Mouse (Mus musculus) A20 (cell line): Measurements from ENCODE around the gene Olfr765.
"Not testable (repeated sequence)": the region's sequence is repeated elsewhere in the genome, so short reads cannot be mapped to it uniquely, and the experiment has no call there.

Experiments
- DNase-seq: peaks from one replicate; pipeline ENCODE4 v3.0.0-alpha.2; 2011; ENCODE audit warnings: low read depth, low spot score

Gene Olfr765

DNA sequence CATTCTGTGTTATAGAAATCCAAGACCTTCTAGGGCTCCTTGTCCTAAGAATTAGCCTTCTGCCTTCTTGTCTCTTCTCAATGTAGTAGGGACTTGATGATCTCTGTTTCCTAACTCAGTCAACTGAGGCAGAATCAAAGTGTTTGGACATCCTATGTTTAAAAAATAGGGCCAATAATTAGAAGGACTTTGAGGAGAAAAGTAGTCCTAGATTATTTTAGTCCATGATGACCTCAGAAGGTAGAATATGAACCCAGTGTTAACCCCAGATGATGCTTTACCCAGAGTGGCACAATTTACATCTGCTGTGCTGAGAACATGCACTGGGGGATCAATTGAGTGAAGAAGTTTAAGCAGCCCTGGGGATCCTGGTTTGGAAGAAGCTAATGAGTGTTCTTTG, at the start of gene Olfr765:
Gene Olfr765 (minus strand): TSS at position 101 of the 400 bp plus-strand sequence.
- DNase-seq = not testable (repeated sequence)

DNA sequence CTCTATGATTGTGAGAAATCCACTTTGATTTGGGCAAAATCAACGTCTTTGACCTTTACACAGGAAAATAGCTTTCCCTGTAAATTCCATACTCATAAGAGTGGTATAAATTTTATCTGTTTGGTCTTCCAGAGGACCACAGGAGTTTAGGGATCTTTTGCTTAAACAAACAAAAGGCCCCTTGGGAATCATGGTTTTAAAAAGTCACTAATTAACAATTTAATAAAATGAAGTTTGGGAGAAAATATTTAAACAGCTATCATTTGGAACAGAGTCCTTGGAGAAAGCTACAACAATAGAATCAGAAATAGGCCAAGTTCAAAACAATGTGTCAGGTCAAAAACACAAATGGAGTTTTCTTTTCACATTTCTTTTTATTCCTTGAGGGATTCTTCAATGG, 49.5 kb upstream of the Olfr765 start, which contains the start of gene Olfr768:
Gene Olfr768 (minus strand): TSS at position 101 of the 400 bp plus-strand sequence.
- DNase-seq = no peak

DNA sequence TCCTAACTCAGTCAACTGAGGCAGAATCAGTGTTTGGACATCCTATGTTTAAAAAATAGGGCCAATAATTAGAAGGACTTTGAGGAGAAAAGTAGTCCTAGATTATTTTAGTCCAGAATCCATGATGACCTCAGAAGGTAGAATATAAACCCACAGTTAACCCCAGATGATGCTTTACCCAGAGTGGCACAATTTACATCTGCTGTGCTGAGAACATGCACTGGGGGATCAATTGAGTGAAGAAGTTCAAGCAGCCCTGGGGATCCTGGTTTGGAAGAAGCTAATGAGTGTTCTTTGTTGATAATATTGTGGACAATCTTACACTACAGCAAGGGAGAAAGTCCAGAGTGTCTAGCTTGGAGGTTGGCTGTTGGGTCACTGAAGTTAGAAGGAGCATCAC, 33.0 kb upstream of the Olfr765 start, which contains the start of gene Olfr767:
Gene Olfr767 (minus strand): TSS at position 101 of the 400 bp plus-strand sequence.
- DNase-seq = not testable (repeated sequence)

DNA sequence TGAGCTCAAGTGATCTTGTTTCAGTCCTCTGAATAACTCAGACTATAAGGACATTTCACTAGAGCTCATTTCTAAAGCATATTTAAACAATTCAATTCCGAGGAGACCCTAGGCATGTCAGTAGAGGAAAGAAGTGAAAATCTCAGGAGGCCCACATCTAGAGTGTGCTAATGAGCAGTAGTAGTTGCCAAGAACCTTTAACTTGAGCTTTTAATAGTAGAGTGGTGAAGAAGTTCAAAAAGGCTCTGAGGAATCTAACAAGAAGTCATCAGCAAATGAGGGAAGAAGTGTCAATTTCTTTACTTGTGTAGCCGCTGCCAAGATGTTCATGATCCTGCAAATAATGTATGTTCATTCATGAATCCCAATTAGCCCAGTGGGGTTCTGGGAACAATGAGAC, 19.1 kb upstream of the Olfr765 start, which contains the start of gene Olfr766-ps1:
Gene Olfr766-ps1 (minus strand): TSS at position 101 of the 400 bp plus-strand sequence.
- DNase-seq = no peak

DNA sequence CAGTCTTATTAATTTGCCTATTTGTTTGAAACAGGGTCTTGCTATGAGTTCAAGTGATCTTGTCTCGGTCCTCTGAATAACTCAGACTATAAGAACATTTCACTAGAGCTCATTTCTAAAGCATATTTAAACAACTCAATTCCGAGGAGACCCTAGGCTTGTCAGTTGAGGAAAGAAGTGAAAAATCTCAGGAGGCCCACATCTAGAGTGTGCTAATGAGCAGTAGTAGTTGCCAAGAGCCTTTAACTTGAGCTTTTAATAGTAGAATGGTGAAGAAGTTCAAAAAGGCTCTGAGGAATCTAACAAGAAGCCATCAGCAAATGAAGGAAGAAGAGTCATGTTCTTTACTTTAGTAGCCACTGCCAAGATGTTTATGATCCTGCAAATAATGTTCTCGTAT, 10.0 kb downstream of the Olfr765 start, which contains the start of gene Olfr764-ps1:
Gene Olfr764-ps1 (minus strand): TSS at position 101 of the 400 bp plus-strand sequence.
- DNase-seq = no peak

DNA sequence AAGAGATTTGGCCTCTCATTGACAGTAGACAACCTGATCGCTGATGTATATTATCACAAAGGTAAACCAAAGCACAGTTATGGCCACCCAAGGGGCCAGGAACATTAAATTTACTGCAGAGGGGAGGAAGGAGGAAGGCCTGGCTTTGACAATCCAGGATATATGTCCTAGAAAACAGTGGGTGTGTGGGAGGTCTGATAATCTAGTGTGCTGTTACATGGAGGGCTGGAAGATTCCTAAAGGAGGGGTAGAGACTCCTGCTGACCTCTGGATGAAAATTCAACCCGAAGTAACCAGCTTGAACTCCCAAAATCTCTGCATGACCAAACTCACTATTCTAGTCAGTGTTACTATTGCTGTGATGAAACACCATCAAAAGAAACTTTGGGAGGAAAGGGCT, 21.5 kb downstream of the Olfr765 start:
- no peak for DNase-seq

DNA sequence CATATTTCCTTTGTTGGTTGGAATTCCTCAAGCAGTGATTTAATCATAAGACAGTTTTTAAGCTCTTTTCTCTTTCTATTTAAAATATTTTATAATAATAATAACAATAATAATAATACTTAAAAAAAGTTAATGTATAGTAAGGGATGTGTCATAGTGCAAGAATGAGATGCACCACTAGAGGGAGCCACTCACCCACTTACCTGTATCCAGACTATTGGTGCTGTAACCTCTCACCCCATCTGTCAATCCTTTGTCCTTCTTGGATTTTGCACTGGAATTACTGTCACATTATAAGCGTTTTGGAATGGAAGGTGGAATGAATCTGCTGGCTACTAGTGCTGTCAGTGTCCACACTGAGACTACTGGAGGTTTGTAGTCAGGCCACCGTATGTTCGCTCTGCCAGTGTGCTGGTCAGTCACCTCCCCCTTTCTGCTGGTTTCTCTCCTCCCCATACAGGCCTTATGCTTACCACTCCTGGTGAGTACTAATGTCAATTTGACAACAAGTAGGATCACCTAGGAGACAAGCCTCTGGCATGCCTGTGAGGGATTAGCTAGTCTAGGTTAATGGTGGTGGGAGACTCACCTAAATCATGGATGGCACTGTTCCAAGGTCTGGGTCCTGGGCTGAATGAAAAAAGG, 23.7 kb downstream of the Olfr765 start:
- DNase-seq = peak; percentile 58

DNA sequence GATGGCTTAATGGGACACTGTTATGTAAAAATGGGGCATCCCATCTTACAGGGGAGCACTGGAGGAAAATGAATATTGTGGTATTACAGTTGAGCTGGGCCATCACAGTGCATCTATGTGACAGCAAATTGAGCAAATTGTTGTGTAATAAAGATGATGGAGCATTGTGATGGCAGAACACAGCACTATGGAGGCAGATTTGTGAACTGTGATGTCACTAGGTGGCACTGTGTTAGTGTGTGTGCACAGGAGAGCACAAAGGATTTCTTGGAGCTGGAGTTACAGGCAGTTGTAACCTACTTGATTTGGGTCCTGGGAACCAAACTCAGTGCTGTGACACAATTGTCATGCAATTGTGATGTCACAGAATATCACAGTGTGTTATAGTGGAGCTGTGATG, 26.5 kb downstream of the Olfr765 start:
- DNase-seq = peak; percentile 12

DNA sequence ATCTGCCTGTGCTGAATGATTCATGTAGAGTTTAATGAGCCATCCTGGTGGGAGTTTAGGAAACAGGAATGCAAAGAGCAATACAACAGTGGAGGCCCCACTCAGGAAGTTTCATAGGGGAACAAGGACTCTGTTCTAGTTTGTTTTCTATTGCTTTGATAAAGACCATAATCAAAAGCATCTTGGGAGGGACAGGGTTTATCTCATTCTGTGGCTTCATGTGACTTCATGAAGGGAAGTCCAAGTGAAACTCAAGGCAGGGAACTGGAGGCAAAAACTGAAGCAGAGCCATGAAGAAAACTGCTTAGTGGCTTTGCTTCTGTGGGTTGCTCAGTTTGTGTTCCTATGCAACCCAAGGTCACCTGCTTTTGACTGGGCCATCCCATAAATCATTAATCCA, 35.3 kb downstream of the Olfr765 start:
- no peak for DNase-seq

DNA sequence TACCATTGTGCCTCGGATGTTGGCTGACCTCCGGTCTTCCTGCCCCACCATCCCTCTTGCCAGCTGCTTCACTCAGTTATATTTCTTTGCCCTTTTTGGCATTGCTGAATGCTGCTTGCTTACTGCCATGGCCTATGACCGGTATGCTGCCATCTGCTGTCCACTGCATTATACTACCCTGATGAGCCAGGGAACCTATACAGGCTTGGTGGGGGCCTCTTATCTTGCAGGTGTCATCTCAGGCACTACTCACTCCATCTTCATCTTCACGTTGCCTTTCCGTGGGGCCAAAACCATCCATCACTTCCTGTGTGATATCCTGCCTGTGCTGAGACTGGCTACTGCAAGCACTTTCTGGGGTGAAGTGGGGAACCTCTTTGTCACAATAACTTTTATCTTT, 38.3 kb downstream of the Olfr765 start:
- DNase-seq = not testable (repeated sequence)

DNA sequence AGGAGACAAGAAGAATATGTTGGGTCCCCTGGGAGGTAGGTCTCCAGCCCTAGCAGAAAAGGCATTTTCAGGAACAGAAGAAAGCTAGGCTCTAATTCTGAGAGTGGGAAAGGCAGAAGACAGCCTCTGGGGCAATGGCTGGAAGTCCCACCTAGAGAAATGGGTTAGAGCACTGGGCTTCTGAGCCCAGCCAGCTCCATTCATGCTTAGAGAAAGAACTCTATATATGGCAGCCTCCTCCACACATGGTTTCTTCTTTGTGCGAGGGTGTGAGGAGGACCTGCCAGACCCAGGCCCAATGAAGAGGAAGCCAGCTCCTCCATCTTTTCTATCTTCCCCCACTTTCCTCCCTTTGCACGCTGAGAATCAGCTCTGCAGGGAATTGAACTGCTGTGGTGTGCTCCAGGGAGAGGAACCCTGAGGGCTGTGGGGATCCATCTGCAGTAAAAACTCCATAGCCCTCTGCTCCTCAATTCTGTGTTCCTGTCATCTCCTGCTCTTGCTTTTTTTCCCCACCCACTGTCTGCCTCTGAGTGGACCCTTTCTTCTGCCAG, 39.4 kb downstream of the Olfr765 start, which contains the start of gene Olfr763:
Gene Olfr763 (plus strand): TSS at position 504 of the 554 bp plus-strand sequence.
- no peak for DNase-seq

DNA sequence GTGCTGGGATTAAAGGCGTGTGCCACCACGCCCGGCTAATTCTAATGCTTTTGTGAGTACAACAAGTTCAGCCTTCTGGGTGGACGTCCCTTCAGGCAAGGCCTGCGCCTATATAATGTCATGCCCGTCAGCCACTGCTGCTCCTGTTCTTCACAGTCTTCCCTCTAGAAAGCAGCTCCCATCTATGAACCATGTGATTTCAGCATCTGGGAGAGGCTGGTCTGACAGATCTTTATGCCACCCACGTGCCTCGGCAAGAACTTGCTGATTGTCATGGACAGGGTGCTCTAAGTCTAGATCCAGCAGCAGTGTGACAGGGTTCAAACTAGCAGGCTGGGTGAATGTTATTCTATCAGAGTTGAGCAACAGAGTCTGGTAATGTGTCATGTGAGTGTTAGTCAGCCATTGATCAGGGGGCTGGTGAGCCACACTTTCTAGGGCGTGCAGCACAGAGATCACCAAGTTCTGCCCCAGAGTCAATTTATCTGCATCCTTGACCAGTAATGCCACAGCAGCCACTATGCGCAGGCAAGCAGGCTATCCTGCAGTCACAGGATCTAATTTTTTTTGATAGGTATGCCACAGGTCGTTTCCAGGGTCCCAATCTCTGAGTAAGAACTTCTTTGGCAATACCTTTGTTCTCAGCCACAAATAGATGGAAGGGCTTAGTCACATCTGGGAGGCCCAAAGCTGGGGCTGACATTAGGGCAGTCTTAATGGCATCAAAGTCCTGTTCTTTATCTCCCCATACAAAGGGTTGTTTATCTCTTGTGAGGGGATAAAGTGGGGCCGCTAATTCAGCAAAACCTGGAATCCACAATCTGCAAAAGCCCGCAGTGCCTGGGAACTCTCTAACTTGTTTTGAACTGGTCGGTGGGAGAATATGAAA, 45.5 kb downstream of the Olfr765 start:
- no peak for DNase-seq

DNA sequence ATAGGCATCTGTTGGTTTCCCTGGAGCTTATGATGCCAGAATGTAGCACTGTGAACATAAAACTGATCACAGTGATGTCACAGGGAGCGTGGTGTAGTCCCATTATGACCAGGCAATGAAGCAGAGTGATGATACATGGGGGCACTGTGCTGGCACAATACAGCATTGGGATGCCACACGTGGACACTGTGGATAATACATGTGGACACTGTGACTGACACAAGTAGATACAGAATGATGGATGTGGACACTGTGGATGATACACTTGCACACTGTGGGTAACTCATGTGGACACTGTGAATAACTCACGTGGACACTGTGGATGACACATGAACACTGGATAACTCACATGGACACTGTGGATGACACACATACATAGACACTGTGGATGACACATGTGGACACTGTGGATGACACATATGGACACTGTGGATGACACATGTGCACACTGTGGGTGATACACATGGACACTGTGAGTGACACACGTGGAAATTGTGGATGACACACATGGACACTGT, 53.2 kb downstream of the Olfr765 start:
- no peak for DNase-seq

DNA sequence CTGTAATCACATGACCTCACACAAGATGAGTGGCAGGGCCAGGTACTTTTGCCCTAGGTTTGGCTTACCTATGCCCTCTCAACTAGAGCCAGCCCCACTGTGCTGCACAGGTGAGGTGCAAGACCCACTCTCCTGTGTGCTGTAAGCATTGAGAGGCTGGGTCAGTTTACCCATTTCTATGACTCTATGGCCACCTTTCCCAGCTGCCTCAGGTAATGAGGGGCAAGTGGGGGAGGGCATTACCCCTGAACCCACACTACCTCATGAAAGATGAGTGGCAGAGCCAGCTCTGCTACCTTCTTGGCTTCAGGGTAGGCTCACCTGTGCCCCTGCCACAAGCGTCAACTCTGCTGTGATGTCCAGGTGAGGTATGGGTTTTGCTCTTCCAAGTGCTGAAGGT, 54.0 kb downstream of the Olfr765 start:
- DNase-seq = no peak
